Mouse (Mus musculus) heart, adult 2 months (tissue): ENCODE results near the gene Actl11.

Experiments used
- CTCF ChIP-seq: fragments of 200-600 bp; IDR thresholded peaks from 2 replicates; pipeline ENCODE4 v1.8.1; 2022; ENCODE audit warnings: antibody characterized with exemption, mild to moderate bottlenecking, moderate library complexity
- POLR2A ChIP-seq: fragments of 200-500 bp; IDR thresholded peaks from 2 replicates; pipeline ENCODE4 v1.6.1; 2011; ENCODE audit warnings: mild to moderate bottlenecking, low read depth, low read length, control low read depth; ENCODE audit not compliant: insufficient read depth

GRCm38 (mm10) chr9:107961351-107961762 lies 33.1 kb downstream of the Actl11 start:
- no peak for TF ChIP-seq CTCF
- TF ChIP-seq POLR2A = no peak
